Mouse (Mus musculus) intestine, embryonic 14.5 days (tissue): ENCODE measurements around the gene Stum. TPM values are rescaled to one million over a fixed set of nuclear protein-coding genes. Genes with fewer than 3 reads are reported as not detected.
"Not testable (repeated sequence)": the region's sequence is repeated elsewhere in the genome, so short reads cannot be mapped to it uniquely, and the experiment has no call there.

Source experiments
- ATAC-seq: fragments of 200-750 bp; cut with Nextera tagmentation; replicated peaks from 2 replicates; pipeline ENCODE4 v1.8.0; 2017; ENCODE audit warnings: low read depth, moderate number of reproducible peaks, moderate TSS enrichment, moderate library complexity; ENCODE audit not compliant: low FRiP score, low TSS enrichment
- DNase-seq: peaks from one replicate; pipeline ENCODE4 v3.0.0-alpha.2; 2018; ENCODE audit warnings: low spot score
- H3K27ac ChIP-seq: fragments of 300-500 bp; sonication (generic); 2 replicates; pipeline ENCODE4 v1.5.1; 2014; ENCODE audit warnings: low read depth, mild to moderate bottlenecking, control low read depth
- H3K27me3 ChIP-seq: fragments of 300-500 bp; sonication (generic); replicated peaks from 2 replicates; pipeline ENCODE4 v1.6.1; 2014; ENCODE audit warnings: low read length, control low read depth; ENCODE audit not compliant: control insufficient read depth, insufficient read depth
- H3K36me3 ChIP-seq: fragments of 300-500 bp; sonication (generic); 2 replicates; pipeline ENCODE4 v1.6.1; 2014; ENCODE audit warnings: low read length, control low read depth; ENCODE audit not compliant: control insufficient read depth, insufficient read depth
- H3K4me1 ChIP-seq: fragments of 300-500 bp; sonication (generic); replicated peaks from 2 replicates; pipeline ENCODE4 v1.6.1; 2014; ENCODE audit warnings: low read length, control low read depth, mixed read lengths; ENCODE audit not compliant: control insufficient read depth, insufficient read depth
- H3K4me2 ChIP-seq: fragments of 300-500 bp; sonication (generic); 2 replicates; pipeline ENCODE4 v1.6.1; 2014; ENCODE audit warnings: low read length
- H3K4me3 ChIP-seq: fragments of 300-500 bp; sonication (generic); 2 replicates; pipeline ENCODE4 v1.5.1; 2014; ENCODE audit warnings: low read depth, low read length, control low read depth, mixed read lengths
- H3K9ac ChIP-seq: fragments of 300-500 bp; sonication (generic); 2 replicates; pipeline ENCODE4 v1.6.1; 2014; ENCODE audit warnings: mild to moderate bottlenecking, low read length
- H3K9me3 ChIP-seq: fragments of 300-500 bp; sonication (generic); 2 replicates; pipeline ENCODE4 v1.6.1; 2016; ENCODE audit warnings: low read length, control low read depth; ENCODE audit not compliant: control insufficient read depth
- WGBS: fragments of 180-500 bp; shearing (Covaris S2); extraction: QIAGEN DNeasy Blood & Tissue Kit; methylation state at CpG from one replicate; pipeline ENCODE4 v1.1.7; 2014; 5-methylcytosine and 5-hydroxymethylcytosine counted together
- polyA plus RNA-seq: library from polyadenylated mRNA; unstranded; fragments of >200 nt; fragmentation: Nextera tagmentation; extraction: Ambion mirVana; gene quantifications from 2 replicates; pipeline ENCODE4 v1.2.1, GENCODE M21; 2014

The Stum gene
- polyA plus RNA-seq, 1 experiment from 2014 or later, result 1.9 TPM

- H3K4me1 ChIP-seq, result peaks cover 12% of the 10 kb centered on the region
- no peak overlapping the region for H3K9ac ChIP-seq
- H3K9me3 ChIP-seq, result no peaks in the 10 kb centered on the region
- H3K4me3 ChIP-seq, result no peak overlapping the region
- H3K4me2 ChIP-seq, result no peak overlapping the region
- no peak overlapping the region for H3K27ac ChIP-seq
- DNase-seq (no peak), ATAC-seq (no peak)
- H3K36me3 ChIP-seq, result 0 out of 2 replicates have a peak, but pooled peaks cover 3% of the 10 kb centered on the region
- H3K27me3 ChIP-seq, result no peaks in the 10 kb centered on the region
- 85% methylated on average over 9 of the region's 9 CpGs for WGBS
These were observed 90.1 kb downstream of the Stum start for GRCm38 (mm10) chr1:180393017-180393797.

DNA sequence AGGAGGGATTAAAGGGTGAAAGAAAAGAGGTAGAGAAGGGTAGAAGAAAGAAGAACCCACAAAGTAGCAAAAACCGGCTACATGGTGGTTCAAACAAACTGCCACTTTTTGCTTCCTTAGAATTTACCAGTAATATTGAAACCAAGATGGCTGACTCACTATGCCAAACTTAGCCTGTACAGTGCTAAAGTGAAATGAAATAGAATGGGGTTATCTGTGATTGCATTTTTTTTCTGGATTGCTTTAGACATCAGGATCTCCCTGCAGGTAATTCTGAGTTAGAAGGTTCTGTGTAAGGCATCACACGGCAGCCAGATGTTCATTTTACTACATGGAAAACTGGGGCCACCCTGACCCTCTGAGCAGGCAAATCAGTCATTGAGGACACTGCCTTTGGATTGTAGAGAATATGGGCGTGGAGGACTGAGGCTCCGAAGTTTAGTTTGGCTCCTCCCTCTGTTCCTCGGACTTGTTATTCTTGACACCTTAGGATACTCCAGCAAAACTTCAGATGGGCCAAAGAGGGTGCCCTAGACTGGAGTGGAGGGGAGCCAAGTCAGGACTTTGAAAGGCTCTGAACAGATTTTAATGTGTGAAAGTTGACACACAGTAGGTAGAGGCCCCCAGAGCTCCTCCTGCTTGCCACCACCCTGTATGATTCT is 91.0 kb downstream of the Stum start:
- H3K4me3 ChIP-seq, result no peak overlapping the region
- 74% methylated on average over 5 of the region's 5 CpGs for WGBS
- no peak overlapping the region for H3K4me2 ChIP-seq
- no peak overlapping the region for H3K9ac ChIP-seq
- H3K36me3 ChIP-seq, result 0 out of 2 replicates have a peak, but pooled peaks cover 3% of the 10 kb centered on the region
- no peaks in the 10 kb centered on the region for H3K27me3 ChIP-seq
- H3K27ac ChIP-seq, result no peak overlapping the region
- ATAC-seq, result no peak
- peaks cover 15% of the 10 kb centered on the region for H3K4me1 ChIP-seq
- DNase-seq, result no peak
- H3K9me3 ChIP-seq, result no peaks in the 10 kb centered on the region

GRCm38 (mm10) chr1:180391575-180391945 is 91.7 kb downstream of the Stum start:
- H3K4me2 ChIP-seq, result no peak overlapping the region
- H3K27ac ChIP-seq, result no peak overlapping the region
- ATAC-seq (no peak), DNase-seq (no peak)
- H3K4me1 ChIP-seq, result peaks cover 20% of the 10 kb centered on the region
- H3K9me3 ChIP-seq, result no peaks in the 10 kb centered on the region
- H3K27me3 ChIP-seq, result no peaks in the 10 kb centered on the region
- WGBS, result 90% methylated on average over 4 of the region's 4 CpGs
- 0 out of 2 replicates have a peak, but pooled peaks cover 3% of the 10 kb centered on the region for H3K36me3 ChIP-seq
- H3K4me3 ChIP-seq, result no peak overlapping the region
- H3K9ac ChIP-seq, result no peak overlapping the region

DNA sequence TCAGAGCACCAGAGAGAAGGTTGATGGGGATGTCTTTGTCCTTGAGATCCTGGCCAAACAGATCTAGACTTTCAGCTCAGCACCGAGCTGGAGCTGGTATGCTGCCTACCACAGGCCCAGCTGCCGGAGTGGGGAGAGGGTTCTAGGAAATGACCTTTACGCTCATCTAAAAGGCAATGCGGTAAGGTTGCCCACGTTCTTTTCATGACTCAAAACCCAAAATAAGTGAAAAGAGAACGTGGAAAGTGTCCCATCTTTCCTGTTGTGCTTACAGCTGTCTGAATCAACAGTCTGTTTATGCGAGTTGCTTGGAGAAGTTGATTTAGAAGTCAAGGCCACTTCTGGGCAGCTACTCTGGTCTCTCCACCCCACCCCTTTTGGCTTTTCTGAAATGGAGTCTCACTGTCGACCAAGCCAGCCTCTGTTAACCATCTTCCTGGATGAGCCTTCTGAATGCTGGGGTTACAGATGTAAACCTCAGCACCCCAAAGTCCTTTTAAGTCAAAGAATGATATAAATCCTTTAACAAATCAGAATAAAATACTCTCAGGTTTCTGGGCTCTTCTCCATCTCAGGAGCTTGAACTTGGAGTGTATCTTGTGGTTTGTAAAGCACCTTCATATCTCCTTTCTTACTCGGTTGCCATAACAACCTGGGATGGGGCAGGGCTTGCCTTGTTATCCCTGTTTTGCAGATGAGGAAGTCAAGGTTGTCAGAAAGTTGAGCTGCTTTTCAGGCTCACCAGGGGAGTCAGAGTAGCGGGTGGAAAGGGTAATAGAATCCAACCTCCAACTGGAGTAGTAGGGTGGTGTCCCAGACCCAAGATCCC is 92.3 kb downstream of the Stum start:
- H3K27me3 ChIP-seq, result no peaks in the 10 kb centered on the region
- no peak overlapping the region for H3K4me3 ChIP-seq
- 0 out of 2 replicates have a peak, but pooled peaks cover 3% of the 10 kb centered on the region for H3K36me3 ChIP-seq
- H3K4me2 ChIP-seq, result no peak overlapping the region
- H3K9ac ChIP-seq, result no peak overlapping the region
- H3K4me1 ChIP-seq, result peaks cover 26% of the 10 kb centered on the region
- no peak for ATAC-seq
- WGBS, result 83% methylated on average over 10 of the region's 10 CpGs
- no peaks in the 10 kb centered on the region for H3K9me3 ChIP-seq
- no peak for DNase-seq
- H3K27ac ChIP-seq, result no peak overlapping the region

DNA sequence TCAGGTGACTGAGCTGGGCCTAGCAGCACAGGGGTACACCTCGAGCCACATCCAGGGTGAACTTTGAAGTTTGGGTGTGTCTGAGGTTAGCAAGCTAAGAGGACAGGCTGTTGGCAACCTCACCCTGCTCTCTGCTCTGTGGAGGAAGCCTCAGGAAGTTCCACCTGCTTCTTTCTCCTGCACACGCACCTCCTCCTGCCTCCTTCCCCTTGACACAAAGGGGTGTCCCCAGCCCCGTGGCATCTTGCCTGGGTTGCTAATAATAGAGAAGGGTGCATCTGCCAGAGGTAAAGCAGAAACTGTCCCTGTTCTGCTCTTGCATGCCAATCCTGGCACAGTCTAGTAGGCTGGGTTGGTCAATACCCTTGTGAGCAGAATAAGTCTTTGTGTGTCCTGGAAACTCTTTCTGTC is 93.0 kb downstream of the Stum start:
- H3K27ac ChIP-seq, result no peak overlapping the region
- peaks cover 26% of the 10 kb centered on the region for H3K4me1 ChIP-seq
- no peak overlapping the region for H3K9ac ChIP-seq
- no peaks in the 10 kb centered on the region for H3K27me3 ChIP-seq
- DNase-seq, result no peak
- H3K4me3 ChIP-seq, result no peak overlapping the region
- H3K36me3 ChIP-seq, result 0 out of 2 replicates have a peak, but pooled peaks cover 3% of the 10 kb centered on the region
- no peaks in the 10 kb centered on the region for H3K9me3 ChIP-seq
- H3K4me2 ChIP-seq, result no peak overlapping the region
- no peak for ATAC-seq
- WGBS, result 64% methylated on average over 3 of the region's 3 CpGs

GRCm38 (mm10) chr1:180389213-180389760 is 94.0 kb downstream of the Stum start:
- not testable (repeated sequence) for H3K36me3 ChIP-seq, H3K4me3 ChIP-seq, H3K27me3 ChIP-seq, H3K9me3 ChIP-seq, DNase-seq, H3K27ac ChIP-seq, H3K4me2 ChIP-seq, H3K9ac ChIP-seq, ATAC-seq
- 80% methylated on average over 11 of the region's 11 CpGs for WGBS
- peaks cover 28% of the 10 kb centered on the region for H3K4me1 ChIP-seq

DNA sequence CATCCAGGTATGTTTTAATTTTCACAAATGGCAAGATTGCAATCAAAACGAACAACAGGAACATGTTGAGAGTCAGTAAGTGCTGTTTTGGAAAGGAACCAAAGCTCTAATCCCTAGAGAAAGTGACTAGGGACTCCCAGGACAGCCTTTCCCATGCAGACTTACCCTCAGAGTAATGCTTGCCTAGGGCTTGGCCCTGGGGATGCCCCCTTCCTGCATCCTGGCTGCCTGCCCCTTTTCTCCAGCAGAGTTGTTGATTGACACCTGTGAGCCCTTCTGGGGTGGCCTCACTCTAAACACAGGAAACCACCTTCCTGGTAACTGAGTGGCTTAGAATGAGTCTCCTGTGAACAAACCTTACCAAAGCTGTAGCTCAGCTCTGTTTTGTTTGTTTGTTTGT is 94.8 kb downstream of the Stum start:
- no peak overlapping the region for H3K4me2 ChIP-seq
- WGBS, result 42% methylated on average over 1 of the region's 1 CpGs
- no peak for ATAC-seq
- H3K27me3 ChIP-seq, result no peaks in the 10 kb centered on the region
- no peaks in the 10 kb centered on the region for H3K36me3 ChIP-seq
- H3K27ac ChIP-seq, result peak overlapping the region; percentile 87; the same call in 1 of the 2 replicates
- H3K9ac ChIP-seq, result no peak overlapping the region
- peaks cover 33% of the 10 kb centered on the region for H3K4me1 ChIP-seq
- H3K4me3 ChIP-seq, result no peak overlapping the region
- no peaks in the 10 kb centered on the region for H3K9me3 ChIP-seq
- DNase-seq, result no peak

- no peaks in the 10 kb centered on the region for H3K27me3 ChIP-seq
- peaks cover 33% of the 10 kb centered on the region for H3K4me1 ChIP-seq
- peak overlapping the region; percentile 87 for H3K27ac ChIP-seq
- H3K4me2 ChIP-seq, result peak overlapping the region; percentile 82
- H3K9me3 ChIP-seq, result no peaks in the 10 kb centered on the region
- DNase-seq (no peak), ATAC-seq (no peak)
- no peaks in the 10 kb centered on the region for H3K36me3 ChIP-seq
- peak overlapping the region; percentile 34; the same call in 1 of the 2 replicates for H3K9ac ChIP-seq
- 14% methylated on average over 11 of the region's 11 CpGs for WGBS
- H3K4me3 ChIP-seq, result peak overlapping the region; percentile 31
These were observed 95.4 kb downstream of the Stum start for GRCm38 (mm10) chr1:180387750-180388480.
